Mouse (Mus musculus) gastrocnemius, adult 18-20 months (tissue): ENCODE data around the gene A530064D06Rik. TPM values are rescaled to one million over a fixed set of nuclear protein-coding genes. Genes with fewer than 3 reads are reported as not detected.
"Not testable (repeated sequence)": the region's sequence is repeated elsewhere in the genome, so short reads cannot be mapped to it uniquely, and the experiment has no call there.

Source experiments
- DNase-seq: peaks from one replicate; pipeline ENCODE4 v3.0.0; 2021; ENCODE audit warnings: low spot score
- long read RNA-seq, 2 experiments: library from polyadenylated mRNA; stranded (forward); transcript quantifications; one replicate each; pipeline ENCODE4 v2.0.0; 2021
- total RNA-seq, 2 experiments: library from RNA; stranded (reverse); gene quantifications; 2 replicates each; pipeline ENCODE4 v1.2.3; 2021

A530064D06Rik gene
- not detected for total RNA-seq
- long read RNA-seq, experiment 1, result 0 reads
- long read RNA-seq, experiment 2, result 0 reads

GRCm38 (mm10) chr17:48167103-48167502, at the start of gene A530064D06Rik:
TSS of gene A530064D06Rik (minus strand) at chr17:48167275.
- DNase-seq, result not testable (repeated sequence)

GRCm38 (mm10) chr17:48215429-48215828, 48.4 kb upstream of the A530064D06Rik start:
- no peak for DNase-seq

GRCm38 (mm10) chr17:48213511-48213910, 46.4 kb upstream of the A530064D06Rik start:
- DNase-seq, result no peak

GRCm38 (mm10) chr17:48212596-48212995, 45.5 kb upstream of the A530064D06Rik start:
- no peak for DNase-seq

GRCm38 (mm10) chr17:48203086-48203485, 36.0 kb upstream of the A530064D06Rik start:
- no peak for DNase-seq

- DNase-seq, result no peak
These were observed 25.3 kb upstream of the A530064D06Rik start for GRCm38 (mm10) chr17:48192366-48192765.

GRCm38 (mm10) chr17:48185252-48185651, 18.2 kb upstream of the A530064D06Rik start:
- DNase-seq, result no peak

- DNase-seq, result no peak
These were observed 9.5 kb downstream of the A530064D06Rik start for GRCm38 (mm10) chr17:48157382-48158076.

GRCm38 (mm10) chr17:48146120-48146519, 21.0 kb downstream of the A530064D06Rik start, which contains the start of gene 9830107B12Rik:
TSS of gene 9830107B12Rik (minus strand) at chr17:48146268.
- no peak for DNase-seq

- no peak for DNase-seq
These were observed 34.3 kb downstream of the A530064D06Rik start for GRCm38 (mm10) chr17:48132810-48133209.

GRCm38 (mm10) chr17:48120456-48120855, 46.6 kb downstream of the A530064D06Rik start:
- DNase-seq, result no peak

GRCm38 (mm10) chr17:48119656-48120055, 47.4 kb downstream of the A530064D06Rik start:
- DNase-seq, result peak; percentile 75

GRCm38 (mm10) chr17:48118570-48118969, 48.5 kb downstream of the A530064D06Rik start:
- DNase-seq, result no peak

- peak; percentile 28 for DNase-seq
These were observed 56.4 kb downstream of the A530064D06Rik start for GRCm38 (mm10) chr17:48110547-48111287.

GRCm38 (mm10) chr17:48108520-48108919, 58.6 kb downstream of the A530064D06Rik start:
- no peak for DNase-seq

GRCm38 (mm10) chr17:48107862-48108261, 59.2 kb downstream of the A530064D06Rik start:
- no peak for DNase-seq

GRCm38 (mm10) chr17:48107333-48107732, 59.7 kb downstream of the A530064D06Rik start:
- DNase-seq, result no peak

- DNase-seq, result peak; percentile 84
These were observed 66.3 kb downstream of the A530064D06Rik start for GRCm38 (mm10) chr17:48100441-48101417.

- DNase-seq, result no peak
These were observed 67.8 kb downstream of the A530064D06Rik start for GRCm38 (mm10) chr17:48099312-48099711.
